In genomic region chr16:7263261-7263660, GRCm38 (mm10) we compare ENCODE assay signal across 20 mouse cellular contexts.
"Had no signal": no experiment of that assay in that cellular context is flagged by ENCODE, and none has a peak within 500 bp of the region (broad histone marks: within the 10 kb centered on the region; RNA-seq: fewer than 3 reads in every experiment).

No protein-coding gene starts in this region.

- DNase-seq: cerebellum, adult 8-10 months; cerebellum, adult 9-10 months; cerebellum, adult 9-11 months; cerebellum, postnatal 10 days; cerebellum, postnatal 14 days; cerebellum, postnatal 25 days; embryo, embryonic 11 days; forebrain, postnatal 0 days; gastrocnemius, adult 2 months; gastrocnemius, postnatal 10 days; gastrocnemius, postnatal 14 days; gastrocnemius, postnatal 25 days; gastrocnemius, postnatal 36 days; heart, adult 11 months; heart, adult 18-20 months; heart, adult 2 months had no signal

- ATAC-seq: forebrain, embryonic 13.5 days; forebrain, embryonic 14.5 days; forebrain, embryonic 15.5 days; forebrain, embryonic 16.5 days; forebrain, postnatal 0 days had no signal
